Mouse (Mus musculus) spleen, adult 12 weeks (tissue): ENCODE measurements at regions not wholly inside any gene's neighbourhood (a gene's known extent, or its start where the extent isn't known, plus 50 kb on each side); places are given as distances from the start of the nearest gene placed in this dataset.

Experiments
- DNase-seq: peaks from one replicate; pipeline ENCODE4 v3.0.0; 2022; ENCODE audit warnings: low spot score

GRCm38 (mm10) chr5:53381492-53382199 lies 84.3 kb upstream of the Rbpj start:
- no peak for DNase-seq

GRCm38 (mm10) chr5:53384026-53384425 lies 81.9 kb upstream of the Rbpj start:
- no peak for DNase-seq

DNA sequence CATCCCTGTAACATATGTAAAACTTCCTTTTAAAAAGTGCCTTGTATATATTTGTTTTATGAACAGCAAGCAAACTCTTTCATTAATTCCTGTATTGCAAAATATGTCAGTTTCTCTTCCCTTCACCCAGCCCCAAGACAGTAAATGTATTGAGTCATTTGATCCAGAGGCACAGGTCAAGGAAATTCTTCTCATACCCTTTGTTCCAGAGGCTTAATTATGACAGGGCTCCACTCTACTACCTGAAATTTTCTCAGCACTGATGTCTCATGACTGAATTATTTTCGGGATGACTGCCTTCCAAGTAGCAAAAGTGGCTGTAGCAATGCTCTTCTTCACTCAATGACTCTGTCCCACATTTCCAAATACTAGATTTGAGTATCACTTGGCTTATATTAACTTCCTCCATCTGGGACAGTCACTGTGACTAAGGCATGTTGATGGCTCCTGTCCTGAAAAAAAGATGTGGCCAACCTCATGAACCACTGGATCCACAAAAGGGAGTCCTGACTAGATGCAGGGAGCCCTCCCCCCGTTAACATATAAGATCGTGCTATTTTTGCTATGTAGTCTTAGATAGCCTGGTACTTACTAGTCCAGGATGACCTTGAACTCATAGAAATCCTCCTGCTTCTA lies 80.3 kb upstream of the Rbpj start:
- DNase-seq, result no peak

GRCm38 (mm10) chr5:53393571-53393970 lies 72.4 kb upstream of the Rbpj start:
- DNase-seq, result no peak

- no peak for DNase-seq
Measured at GRCm38 (mm10) chr5:53394560-53394959, 71.4 kb upstream of the Rbpj start.

GRCm38 (mm10) chr5:53398428-53399058 lies 67.4 kb upstream of the Rbpj start:
- DNase-seq, result no peak

DNA sequence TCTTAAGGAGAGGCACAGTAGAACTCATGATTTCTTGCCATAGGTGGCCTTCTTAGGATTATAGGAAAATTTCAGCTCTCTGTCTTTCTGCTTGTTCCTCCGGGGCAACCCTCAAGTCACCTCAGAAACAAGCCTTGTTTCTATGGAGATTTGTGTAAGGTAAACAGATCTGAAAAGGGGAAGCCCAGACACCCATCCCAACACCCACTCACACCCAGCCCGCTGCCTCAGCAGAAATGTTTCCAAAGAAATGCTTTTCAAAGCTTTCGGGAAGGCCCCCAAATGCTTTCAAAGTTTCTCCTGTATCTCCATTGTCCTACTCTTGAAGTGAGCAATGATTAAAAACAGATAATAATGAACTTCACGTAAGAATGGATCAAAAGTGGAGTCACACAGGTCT lies 64.9 kb upstream of the Rbpj start:
- no peak for DNase-seq

DNA sequence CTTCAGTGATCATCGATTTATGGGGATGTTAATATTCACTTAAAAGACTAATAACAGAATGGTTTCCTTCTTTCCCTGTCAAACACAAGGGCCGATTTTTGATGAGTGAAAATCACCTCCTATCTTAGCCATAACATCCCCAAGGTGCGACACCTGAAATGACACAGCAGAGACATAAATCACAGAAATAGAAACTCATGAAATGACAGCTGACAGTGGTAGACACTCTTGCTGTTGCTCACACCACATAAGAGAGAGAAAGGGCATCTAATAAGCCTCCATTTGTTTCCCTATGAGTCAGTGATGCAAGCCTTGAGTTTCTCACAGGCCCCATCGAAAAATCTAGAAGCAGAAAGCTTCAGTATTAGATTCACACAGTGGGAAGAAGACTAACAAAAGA lies 63.9 kb upstream of the Rbpj start:
- no peak for DNase-seq

- DNase-seq, result no peak
Measured at GRCm38 (mm10) chr5:53402619-53403151, 63.3 kb upstream of the Rbpj start.

DNA sequence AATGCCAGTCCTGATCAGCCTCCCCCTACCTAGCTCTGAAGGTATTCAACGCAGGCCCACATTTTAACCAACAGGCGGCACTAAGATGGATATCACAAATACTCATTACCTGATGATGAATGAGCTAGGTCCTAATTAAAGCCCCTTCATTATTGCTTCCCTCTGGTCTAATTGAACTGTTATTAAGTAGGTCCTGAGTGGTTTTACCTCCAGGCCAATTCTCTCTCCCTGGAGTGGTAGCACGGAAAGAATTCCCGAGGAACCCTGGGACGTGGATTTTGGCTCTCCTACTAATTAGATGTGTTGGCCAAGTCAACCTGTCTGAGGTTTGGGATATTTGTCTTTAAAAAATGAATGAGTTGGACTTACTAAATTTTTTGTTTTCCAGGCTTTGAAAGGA lies 60.0 kb upstream of the Rbpj start:
- DNase-seq, result no peak

- DNase-seq, result no peak
Measured at GRCm38 (mm10) chr5:53407646-53408045, 58.3 kb upstream of the Rbpj start.

DNA sequence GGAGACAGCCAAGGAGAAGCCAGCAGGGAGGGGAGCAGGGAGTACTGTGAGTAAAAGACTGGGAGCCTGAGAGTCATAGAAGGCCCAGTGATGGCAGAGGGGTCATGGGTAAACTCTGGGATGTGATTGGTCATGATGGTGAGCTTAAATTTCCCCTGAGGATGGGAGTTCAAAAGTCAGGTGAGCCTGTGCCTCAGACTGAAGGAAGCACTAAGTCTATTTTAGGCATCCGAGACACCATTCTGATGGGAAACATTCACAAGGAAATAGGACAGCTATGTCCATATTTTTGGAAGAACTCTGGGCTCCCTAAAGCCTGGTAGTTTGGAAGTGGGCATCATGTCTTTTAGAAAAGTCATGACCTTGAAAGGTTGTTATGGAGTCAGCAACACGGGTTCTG lies 57.7 kb upstream of the Rbpj start:
- DNase-seq, result no peak

DNA sequence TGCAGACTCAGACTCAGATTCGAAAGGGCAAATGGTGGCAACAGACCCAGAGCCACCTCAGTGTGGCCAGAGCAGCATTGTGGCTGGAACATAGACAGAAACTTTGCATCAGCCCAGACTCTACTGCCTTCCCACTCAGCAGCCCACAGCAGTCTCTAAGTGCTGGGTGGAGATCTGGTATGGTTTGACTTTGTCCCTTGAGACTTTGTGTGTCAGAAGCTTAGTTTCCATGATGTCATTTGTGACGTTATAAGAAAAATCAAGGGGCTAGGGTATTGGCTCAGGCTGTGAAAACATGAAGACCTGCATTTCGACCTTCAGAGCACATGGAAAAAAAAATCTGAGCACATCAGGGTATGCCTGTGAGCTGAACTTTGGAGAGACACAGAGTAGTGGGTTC lies 56.2 kb upstream of the Rbpj start:
- DNase-seq, result no peak

DNA sequence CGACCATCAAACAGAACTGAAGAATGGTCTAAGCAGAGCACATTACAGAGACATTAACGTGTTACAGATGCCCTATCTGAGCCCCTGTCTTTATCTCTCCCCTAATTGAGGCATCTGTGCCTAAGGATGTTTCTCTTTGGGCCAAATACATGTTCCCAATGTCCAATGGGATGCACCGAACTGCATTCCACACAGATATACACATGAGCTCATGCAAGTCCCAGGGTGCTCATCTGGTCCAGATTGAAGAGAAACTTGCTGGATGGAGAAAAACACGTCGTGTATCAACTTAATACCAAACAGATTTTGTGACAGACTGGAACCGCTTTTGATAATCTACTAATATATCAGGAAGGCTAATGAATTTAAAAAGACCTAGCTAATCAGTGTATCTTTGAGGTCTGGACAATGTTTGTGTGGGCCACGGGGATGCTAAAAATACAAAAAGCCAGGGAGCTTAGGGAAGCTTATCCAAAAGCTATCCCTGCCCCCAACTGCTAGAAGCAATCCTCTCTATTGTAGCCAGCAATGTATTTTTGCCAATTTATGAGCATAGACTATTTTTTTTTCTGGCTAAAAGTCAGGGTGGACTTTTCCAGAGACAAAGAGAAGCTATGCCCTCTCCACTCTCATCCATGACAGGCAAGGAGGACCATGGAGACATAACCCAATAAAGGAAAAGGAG lies 53.4 kb upstream of the Rbpj start:
- no peak for DNase-seq

DNA sequence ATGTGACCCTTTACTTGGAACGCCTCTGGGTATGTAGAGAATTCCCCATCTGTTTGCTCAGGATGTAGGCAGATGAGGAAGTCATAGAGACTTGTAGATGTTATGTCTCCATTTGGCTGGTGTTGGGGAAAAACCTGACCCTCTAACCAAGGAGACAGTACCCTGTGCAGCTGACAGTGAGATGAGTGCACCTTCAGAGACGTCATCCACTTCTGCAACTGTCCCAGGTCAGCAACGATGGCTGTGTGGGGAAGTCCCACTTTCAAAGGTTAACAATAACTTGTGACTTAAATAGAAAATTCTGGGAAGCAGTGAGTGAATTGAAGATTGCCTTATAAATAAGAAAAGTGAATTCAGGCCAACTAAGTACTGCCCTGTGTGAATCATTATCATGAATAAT lies 52.3 kb upstream of the Rbpj start:
- no peak for DNase-seq

DNA sequence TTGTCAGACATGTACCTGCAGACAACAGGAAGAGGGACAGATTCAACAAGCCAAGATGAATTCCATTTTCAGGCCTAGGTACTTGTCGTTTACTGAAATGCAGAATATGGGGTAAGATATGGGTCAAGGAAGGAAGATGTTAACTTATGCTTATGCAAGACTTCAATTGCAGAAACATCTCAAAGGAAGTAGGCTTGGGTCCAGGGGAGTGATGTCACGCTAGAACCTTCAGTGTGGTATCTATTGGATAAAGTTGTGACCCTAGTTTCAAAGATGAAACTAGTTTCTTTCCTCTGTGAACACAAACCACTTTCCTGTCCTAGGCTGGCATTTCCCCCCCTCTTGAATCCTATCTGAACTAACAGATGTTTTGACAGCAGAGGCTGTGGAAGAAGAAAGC lies 50.5 kb upstream of the Rbpj start:
- DNase-seq, result no peak
